ENCODE assay signal across 13 mouse cellular contexts in the genomic region with DNA sequence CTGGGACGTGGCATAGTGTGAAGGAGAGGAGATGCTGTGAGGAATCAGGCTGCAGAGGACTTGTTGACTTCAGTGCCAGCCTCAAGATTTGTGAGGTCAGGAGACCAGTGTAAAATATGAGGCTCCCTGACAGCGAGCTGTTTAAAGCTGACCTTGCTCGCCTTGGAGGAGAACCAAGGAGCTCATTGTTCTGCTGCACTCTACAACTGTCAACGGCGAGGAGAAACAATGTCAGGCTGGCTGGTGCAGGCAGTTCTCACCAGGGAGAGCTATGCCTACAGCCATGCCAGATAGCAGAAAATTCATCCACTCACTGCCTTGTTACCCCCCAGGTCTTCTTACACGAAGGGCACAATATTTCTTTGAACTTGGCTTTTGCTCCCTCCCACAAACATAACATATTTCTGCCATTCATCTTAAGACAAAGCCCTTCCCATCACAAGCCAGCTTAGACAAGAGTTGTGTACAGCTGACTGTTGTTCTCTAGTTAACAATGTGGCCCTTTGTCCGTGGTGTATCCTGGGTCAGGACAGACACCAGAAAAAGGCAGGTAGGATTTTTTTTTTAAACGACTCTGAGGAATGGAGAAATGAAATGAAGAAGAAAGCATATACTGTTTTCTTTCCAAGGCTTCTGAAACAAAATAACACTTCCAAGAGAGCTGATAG.
A peak's percentile ranks its signal among the peaks of the same experiment; 100 is the strongest.
DNase-seq lines count a peak whose midpoint lies in the region; ATAC-seq lines count a peak whose summit lies in the region.
"Had no signal": no experiment of that assay in that cellular context is flagged by ENCODE, and none has a peak within 500 bp of the region (broad histone marks: within the 10 kb centered on the region; RNA-seq: fewer than 3 reads in every experiment).

No protein-coding gene starts in this region.

- no peak for DNase-seq in lung, postnatal 14 days
- peak; percentile 6 to 44 for DNase-seq in adrenal gland, postnatal 36 days
- DNase-seq in heart, adult 8-10 months (ENCODE audit: low spot score): no peak
- DNase-seq: cerebellum, adult 8-10 months; heart, postnatal 14 days; kidney, adult 18-20 months; thymus, postnatal 25 days had no signal

- 36% methylated on average over 8 of the region's 8 CpGs for WGBS in lung, embryonic 16.5 days
- WGBS in hindbrain, embryonic 15.5 days: 40% methylated on average over 8 of the region's 8 CpGs
- 27% methylated on average over 8 of the region's 8 CpGs for WGBS in neural tube, embryonic 15.5 days

- no peaks in the 10 kb centered on the region for H3K9me3 ChIP-seq in lung, embryonic 16.5 days (ENCODE audit: control insufficient read depth, low read length)
- H3K9me3 ChIP-seq in hindbrain, embryonic 15.5 days: no peaks in the 10 kb centered on the region
- H3K9me3 ChIP-seq in neural tube, embryonic 15.5 days (replicated peaks): no peaks in the 10 kb centered on the region
- H3K9me3 ChIP-seq: midbrain, embryonic 12.5 days had no signal

- ATAC-seq in lung, embryonic 16.5 days (ENCODE audit: low read depth): 0 out of 2 replicates have a peak, but pooled peaks have one; percentile 38
- ATAC-seq in hindbrain, embryonic 15.5 days (ENCODE audit: low FRiP score, low read depth): 0 out of 2 replicates have a peak, but pooled peaks have one; percentile 15
- peak; percentile 63 for ATAC-seq in neural tube, embryonic 15.5 days (ENCODE audit: low FRiP score)
- ATAC-seq in monocyte, adult 5-6 weeks (replicated peaks; ENCODE audit: insufficient number of reproducible peaks, low FRiP score, low TSS enrichment, poor library complexity, severe bottlenecking): no peak
- ATAC-seq in granulocyte monocyte progenitor cell, adult 5-6 weeks (replicated peaks; ENCODE audit: poor library complexity, severe bottlenecking): no peak

- H3K27ac ChIP-seq in lung, embryonic 16.5 days (ENCODE audit: low read length): no peak overlapping the region
- no peak overlapping the region for H3K27ac ChIP-seq in hindbrain, embryonic 15.5 days (replicated peaks)
- no peak overlapping the region for H3K27ac ChIP-seq in neural tube, embryonic 15.5 days (replicated peaks)
- H3K27ac ChIP-seq: midbrain, embryonic 12.5 days had no signal

- no peak overlapping the region for H3K4me3 ChIP-seq in lung, embryonic 16.5 days (ENCODE audit: low read length)
- no peak overlapping the region for H3K4me3 ChIP-seq in hindbrain, embryonic 15.5 days
- H3K4me3 ChIP-seq in neural tube, embryonic 15.5 days (replicated peaks): no peak overlapping the region
- H3K4me3 ChIP-seq: midbrain, embryonic 12.5 days had no signal

- no peaks in the 10 kb centered on the region for H3K27me3 ChIP-seq in lung, embryonic 16.5 days (ENCODE audit: control insufficient read depth, insufficient read depth, low read depth, low read length)
- no peaks in the 10 kb centered on the region for H3K27me3 ChIP-seq in hindbrain, embryonic 15.5 days
- H3K27me3 ChIP-seq in neural tube, embryonic 15.5 days (replicated peaks): no peaks in the 10 kb centered on the region
- H3K27me3 ChIP-seq: midbrain, embryonic 12.5 days had no signal

- H3K36me3 ChIP-seq in lung, embryonic 16.5 days (ENCODE audit: control insufficient read depth, insufficient read depth, low read length): no peaks in the 10 kb centered on the region
- H3K36me3 ChIP-seq in hindbrain, embryonic 15.5 days: no peaks in the 10 kb centered on the region
- no peaks in the 10 kb centered on the region for H3K36me3 ChIP-seq in neural tube, embryonic 15.5 days
- H3K36me3 ChIP-seq: midbrain, embryonic 12.5 days had no signal

- H3K9ac ChIP-seq in lung, embryonic 16.5 days (ENCODE audit: low read length): no peak overlapping the region
- H3K9ac ChIP-seq in hindbrain, embryonic 15.5 days: no peak overlapping the region
- no peak overlapping the region for H3K9ac ChIP-seq in neural tube, embryonic 15.5 days (replicated peaks)
- H3K9ac ChIP-seq: midbrain, embryonic 12.5 days had no signal

- no peak overlapping the region for H3K4me2 ChIP-seq in lung, embryonic 16.5 days (ENCODE audit: low read depth, low read length)
- H3K4me2 ChIP-seq in hindbrain, embryonic 15.5 days: no peak overlapping the region
- H3K4me2 ChIP-seq in neural tube, embryonic 15.5 days: no peak overlapping the region
- H3K4me2 ChIP-seq: midbrain, embryonic 12.5 days had no signal

- no peaks in the 10 kb centered on the region for H3K4me1 ChIP-seq in lung, embryonic 16.5 days (replicated peaks; ENCODE audit: control insufficient read depth, insufficient read depth, low read length)
- no peaks in the 10 kb centered on the region for H3K4me1 ChIP-seq in hindbrain, embryonic 15.5 days (replicated peaks)
- H3K4me1 ChIP-seq in neural tube, embryonic 15.5 days: no peaks in the 10 kb centered on the region
- H3K4me1 ChIP-seq: midbrain, embryonic 12.5 days had no signal

Comparison
In these comparisons a context has a peak if more than half of its experiments do, and no peak if none do; other contexts are left out.
1. ATAC-seq: peak in lung, embryonic 16.5 days (single experiment), hindbrain, embryonic 15.5 days (single experiment) and neural tube, embryonic 15.5 days (single experiment); none in monocyte, adult 5-6 weeks (single experiment) and granulocyte monocyte progenitor cell, adult 5-6 weeks (single experiment).
2. DNase-seq: peak in adrenal gland, postnatal 36 days (2 of 2); none in lung, postnatal 14 days (single experiment) and heart, adult 8-10 months (single experiment).